Mouse (Mus musculus) midbrain, embryonic 14.5 days (tissue): Measurements from ENCODE around the gene Snx5. TPM values are rescaled to one million over a fixed set of nuclear protein-coding genes. Genes with fewer than 3 reads are reported as not detected.
A peak's percentile ranks its signal among the peaks of the same experiment; 100 is the strongest.

Experiments
- ATAC-seq: fragments of 200-750 bp; cut with Nextera tagmentation; 2 replicates; pipeline ENCODE4 v1.8.0; 2017; ENCODE audit warnings: moderate number of reproducible peaks, moderate library complexity; ENCODE audit not compliant: low FRiP score, low TSS enrichment
- DNase-seq: peaks from one replicate; pipeline ENCODE4 v3.0.0-alpha.2; 2015
- H3K27ac ChIP-seq: fragments of 300-500 bp; sonication (generic); replicated peaks from 2 replicates; pipeline ENCODE4 v1.5.1; 2014; ENCODE audit warnings: mild to moderate bottlenecking, low read depth, low read length, moderate library complexity
- H3K27me3 ChIP-seq: fragments of 300-500 bp; sonication (generic); 2 replicates; pipeline ENCODE4 v1.6.1; 2014; ENCODE audit warnings: low read length, control low read depth, mixed read lengths; ENCODE audit not compliant: control insufficient read depth, insufficient read depth
- H3K36me3 ChIP-seq: fragments of 300-500 bp; sonication (generic); 2 replicates; pipeline ENCODE4 v1.6.1; 2014; ENCODE audit warnings: low read length, control low read depth; ENCODE audit not compliant: control insufficient read depth, insufficient read depth
- H3K4me1 ChIP-seq: fragments of 300-500 bp; sonication (generic); 2 replicates; pipeline ENCODE4 v1.6.1; 2014; ENCODE audit warnings: mild to moderate bottlenecking, antibody characterized with exemption, low read length, control low read depth; ENCODE audit not compliant: control insufficient read depth, insufficient read depth
- H3K4me2 ChIP-seq: fragments of 300-500 bp; sonication (generic); 2 replicates; pipeline ENCODE4 v1.6.1; 2014; ENCODE audit warnings: mild to moderate bottlenecking, low read length, moderate library complexity
- H3K4me3 ChIP-seq: fragments of 300-500 bp; sonication (generic); replicated peaks from 2 replicates; pipeline ENCODE4 v1.5.1; 2014; ENCODE audit warnings: low read depth, low read length
- H3K9ac ChIP-seq: fragments of 300-500 bp; sonication (generic); replicated peaks from 2 replicates; pipeline ENCODE4 v1.6.1; 2014; ENCODE audit warnings: mild to moderate bottlenecking, low read length, moderate library complexity
- H3K9me3 ChIP-seq: fragments of 300-500 bp; sonication (generic); 2 replicates; pipeline ENCODE4 v1.6.1; 2016; ENCODE audit warnings: low read length, control low read depth, mixed read lengths; ENCODE audit not compliant: control insufficient read depth
- WGBS: fragments of 180-500 bp; shearing (Covaris S2); extraction: QIAGEN DNeasy Blood & Tissue Kit; methylation state at CpG from one replicate; pipeline ENCODE4 v1.1.7; 2014; 5-methylcytosine and 5-hydroxymethylcytosine counted together
- polyA plus RNA-seq: library from polyadenylated mRNA; unstranded; fragments of >200 nt; fragmentation: Nextera tagmentation; extraction: Ambion mirVana; gene quantifications from 2 replicates; pipeline ENCODE4 v1.2.1, GENCODE M21; 2014

The Snx5 gene
- polyA plus RNA-seq, 1 experiment from 2014 or later = 69.3 TPM

- no peaks in the 10 kb centered on the region for H3K4me1 ChIP-seq
- DNase-seq (no peak), ATAC-seq (no peak)
- no peak overlapping the region for H3K27ac ChIP-seq
- H3K27me3 ChIP-seq = no peaks in the 10 kb centered on the region
- no peaks in the 10 kb centered on the region for H3K9me3 ChIP-seq
- H3K9ac ChIP-seq = no peak overlapping the region
- H3K4me2 ChIP-seq = no peak overlapping the region
- no peak overlapping the region for H3K4me3 ChIP-seq
- WGBS = 88% methylated on average over 11 of the region's 11 CpGs
- H3K36me3 ChIP-seq = no peaks in the 10 kb centered on the region
Measured at GRCm38 (mm10) chr2:144291600-144292305, 21.0 kb upstream of the Snx5 start.

- ATAC-seq (no peak), DNase-seq (no peak)
- 92% methylated on average over 7 of the region's 7 CpGs for WGBS
- Histone ChIP-seq H3K27me3 (no peaks in the 10 kb centered on the region), H3K9ac (no peak overlapping the region), H3K9me3 (no peaks in the 10 kb centered on the region), H3K4me2 (no peak overlapping the region), H3K36me3 (no peaks in the 10 kb centered on the region), H3K27ac (no peak overlapping the region), H3K4me3 (no peak overlapping the region), H3K4me1 (no peaks in the 10 kb centered on the region)
Measured at GRCm38 (mm10) chr2:144290321-144290720, 19.6 kb upstream of the Snx5 start.

- no peak overlapping the region for H3K9ac ChIP-seq
- no peaks in the 10 kb centered on the region for H3K4me1 ChIP-seq
- H3K36me3 ChIP-seq = peaks cover 23% of the 10 kb centered on the region
- WGBS = 70% methylated on average over 3 of the region's 3 CpGs
- DNase-seq = no peak
- no peak for ATAC-seq
- H3K4me2 ChIP-seq = no peak overlapping the region
- no peak overlapping the region for H3K27ac ChIP-seq
- H3K9me3 ChIP-seq = no peaks in the 10 kb centered on the region
- no peak overlapping the region for H3K4me3 ChIP-seq
- no peaks in the 10 kb centered on the region for H3K27me3 ChIP-seq
Measured at GRCm38 (mm10) chr2:144281417-144281816, 10.7 kb upstream of the Snx5 start.

GRCm38 (mm10) chr2:144280568-144280967 lies 9.9 kb upstream of the Snx5 start:
- ATAC-seq (no peak), DNase-seq (no peak)
- peaks cover 23% of the 10 kb centered on the region for H3K36me3 ChIP-seq
- no peak overlapping the region for H3K27ac ChIP-seq
- no peak overlapping the region for H3K4me2 ChIP-seq
- no peak overlapping the region for H3K4me3 ChIP-seq
- H3K9me3 ChIP-seq = no peaks in the 10 kb centered on the region
- H3K27me3 ChIP-seq = no peaks in the 10 kb centered on the region
- WGBS = 80% methylated on average over 3 of the region's 3 CpGs
- H3K9ac ChIP-seq = no peak overlapping the region
- H3K4me1 ChIP-seq = no peaks in the 10 kb centered on the region

GRCm38 (mm10) chr2:144279742-144280141 lies 9.0 kb upstream of the Snx5 start:
- H3K4me2 ChIP-seq = no peak overlapping the region
- no peak overlapping the region for H3K9ac ChIP-seq
- WGBS = 78% methylated on average over 5 of the region's 5 CpGs
- peaks cover 23% of the 10 kb centered on the region for H3K36me3 ChIP-seq
- no peaks in the 10 kb centered on the region for H3K27me3 ChIP-seq
- no peaks in the 10 kb centered on the region for H3K9me3 ChIP-seq
- no peaks in the 10 kb centered on the region for H3K4me1 ChIP-seq
- H3K27ac ChIP-seq = no peak overlapping the region
- ATAC-seq (no peak), DNase-seq (peak; percentile 26)
- H3K4me3 ChIP-seq = no peak overlapping the region

- ATAC-seq (no peak), DNase-seq (no peak)
- peaks cover 23% of the 10 kb centered on the region for H3K36me3 ChIP-seq
- no peaks in the 10 kb centered on the region for H3K27me3 ChIP-seq
- H3K9ac ChIP-seq = no peak overlapping the region
- H3K4me3 ChIP-seq = no peak overlapping the region
- no peaks in the 10 kb centered on the region for H3K4me1 ChIP-seq
- no peak overlapping the region for H3K27ac ChIP-seq
- H3K4me2 ChIP-seq = no peak overlapping the region
- 94% methylated on average over 3 of the region's 3 CpGs for WGBS
- no peaks in the 10 kb centered on the region for H3K9me3 ChIP-seq
Measured at GRCm38 (mm10) chr2:144276885-144277284, 6.2 kb upstream of the Snx5 start.

GRCm38 (mm10) chr2:144274741-144275140 lies 4.0 kb upstream of the Snx5 start:
- no peak overlapping the region for H3K4me3 ChIP-seq
- no peak overlapping the region for H3K9ac ChIP-seq
- no peak overlapping the region for H3K27ac ChIP-seq
- H3K4me1 ChIP-seq = no peaks in the 10 kb centered on the region
- ATAC-seq (no peak), DNase-seq (no peak)
- H3K36me3 ChIP-seq = peaks cover 21% of the 10 kb centered on the region
- WGBS = 83% methylated on average over 8 of the region's 8 CpGs
- no peaks in the 10 kb centered on the region for H3K9me3 ChIP-seq
- no peak overlapping the region for H3K4me2 ChIP-seq
- H3K27me3 ChIP-seq = no peaks in the 10 kb centered on the region

- ATAC-seq = no peak
- WGBS = 93% methylated on average over 12 of the region's 12 CpGs
Measured at GRCm38 (mm10) chr2:144272088-144272487, 1.4 kb upstream of the Snx5 start.

More at GRCm38 (mm10) chr2:144272088-144272487, 1.4 kb upstream of the Snx5 start:
- peaks cover 23% of the 10 kb centered on the region for H3K4me1 ChIP-seq
- no peaks in the 10 kb centered on the region for H3K27me3 ChIP-seq
- H3K4me3 ChIP-seq = no peak overlapping the region
- H3K9me3 ChIP-seq = no peaks in the 10 kb centered on the region
- DNase-seq = no peak
- H3K4me2 ChIP-seq = no peak overlapping the region
- no peak overlapping the region for H3K9ac ChIP-seq
- H3K27ac ChIP-seq = no peak overlapping the region
- H3K36me3 ChIP-seq = peaks cover under 1% of the 10 kb centered on the region; the same call in 1 of the 2 replicates
